Mouse (Mus musculus) embryonic facial prominence, embryonic 13.5 days (tissue): Measurements from ENCODE around the gene Synj2. TPM values are rescaled to one million over a fixed set of nuclear protein-coding genes. Genes with fewer than 3 reads are reported as not detected.
"Not testable (repeated sequence)": the region's sequence is repeated elsewhere in the genome, so short reads cannot be mapped to it uniquely, and the experiment has no call there.

Experiments
- ATAC-seq: fragments of 200-750 bp; cut with Nextera tagmentation; 2 replicates; pipeline ENCODE4 v1.8.0; 2017; ENCODE audit warnings: low read depth; ENCODE audit not compliant: insufficient number of reproducible peaks, insufficient read depth, low FRiP score, low TSS enrichment
- H3K27ac ChIP-seq: fragments of 300-500 bp; sonication (generic); 2 replicates; pipeline ENCODE4 v1.5.1; 2015; ENCODE audit warnings: moderate library complexity, mild to moderate bottlenecking, inconsistent platforms
- H3K27me3 ChIP-seq: fragments of 300-500 bp; sonication (generic); 2 replicates; pipeline ENCODE4 v1.6.1; 2015; ENCODE audit warnings: mild to moderate bottlenecking, inconsistent platforms
- H3K36me3 ChIP-seq: fragments of 300-500 bp; sonication (generic); 2 replicates; pipeline ENCODE4 v1.6.1; 2015; ENCODE audit warnings: mild to moderate bottlenecking, inconsistent platforms
- H3K4me1 ChIP-seq: fragments of 300-500 bp; sonication (generic); 2 replicates; pipeline ENCODE4 v1.6.1; 2015; ENCODE audit warnings: inconsistent platforms
- H3K4me2 ChIP-seq: fragments of 300-500 bp; sonication (generic); 2 replicates; pipeline ENCODE4 v1.6.1; 2015; ENCODE audit warnings: moderate library complexity, mild to moderate bottlenecking, inconsistent platforms
- H3K4me3 ChIP-seq: fragments of 300-500 bp; sonication (generic); 2 replicates; pipeline ENCODE4 v1.5.1; 2015; ENCODE audit warnings: mild to moderate bottlenecking, inconsistent platforms
- H3K9ac ChIP-seq: fragments of 300-500 bp; sonication (generic); 2 replicates; pipeline ENCODE4 v1.6.1; 2015; ENCODE audit warnings: mild to moderate bottlenecking, inconsistent platforms
- H3K9me3 ChIP-seq: fragments of 300-500 bp; sonication (generic); 2 replicates; pipeline ENCODE4 v1.6.1; 2016; ENCODE audit warnings: inconsistent platforms
- WGBS: fragments of 180-500 bp; shearing (Covaris S2); methylation state at CpG from one replicate; pipeline ENCODE4 v1.1.7; 2015; ENCODE audit warnings: mixed read lengths; 5-methylcytosine and 5-hydroxymethylcytosine counted together
- polyA plus RNA-seq: library from polyadenylated mRNA; unstranded; fragments of >200 nt; fragmentation: Nextera tagmentation; extraction: Ambion mirVana; gene quantifications from 2 replicates; pipeline ENCODE4 v1.2.1, GENCODE M21; 2015

Gene Synj2
- polyA plus RNA-seq, 1 experiment from 2014 or later = 2.9 TPM

DNA sequence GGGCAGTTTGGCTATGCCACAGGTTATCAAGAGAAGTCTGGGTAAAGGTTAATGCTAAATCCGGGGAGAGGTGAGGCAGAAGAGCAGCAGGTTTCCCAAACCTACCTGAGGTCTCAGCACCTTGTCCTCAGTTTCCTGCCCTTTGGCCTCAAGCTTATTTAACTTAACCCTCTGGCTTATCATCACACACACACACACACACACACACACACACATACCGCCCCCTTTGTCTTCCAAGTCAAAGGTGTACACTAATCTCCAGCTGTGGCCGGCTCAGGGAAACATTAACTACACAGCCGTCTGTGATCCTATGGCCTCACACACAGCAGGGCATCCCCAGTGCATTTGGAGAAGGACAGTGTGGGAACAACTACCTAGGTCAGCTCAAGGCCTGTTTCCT, 77.3 kb downstream of the Synj2 start:
- H3K4me2 ChIP-seq = no peak overlapping the region
- H3K4me3 ChIP-seq = no peak overlapping the region
- no peaks in the 10 kb centered on the region for H3K9me3 ChIP-seq
- ATAC-seq = no peak
- H3K9ac ChIP-seq = no peak overlapping the region
- no peak overlapping the region for H3K27ac ChIP-seq
- no peaks in the 10 kb centered on the region for H3K36me3 ChIP-seq
- WGBS = 85% methylated on average over 4 of the region's 4 CpGs
- no peaks in the 10 kb centered on the region for H3K27me3 ChIP-seq
- H3K4me1 ChIP-seq = peaks cover 9% of the 10 kb centered on the region; the same call in 1 of the 2 replicates

DNA sequence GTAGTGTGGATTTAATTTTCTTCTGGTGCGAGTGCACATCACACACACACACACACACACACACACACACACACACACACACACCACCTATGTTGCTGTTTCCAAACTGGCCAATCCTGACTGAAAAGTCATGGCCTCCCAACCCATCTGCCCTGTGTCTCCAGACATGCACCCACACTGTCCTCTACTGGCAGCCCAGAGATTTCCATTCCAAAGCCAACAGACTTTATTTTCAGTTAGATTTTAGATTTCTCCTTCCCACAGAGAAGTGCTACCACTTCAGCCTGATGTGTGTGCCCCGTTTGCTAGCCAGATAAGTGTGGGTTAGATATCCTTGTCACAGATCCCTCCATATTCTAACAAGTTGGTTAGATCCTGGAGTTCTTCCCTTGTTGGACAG, 78.7 kb downstream of the Synj2 start:
- WGBS = 46% methylated on average over 2 of the region's 2 CpGs

DNA sequence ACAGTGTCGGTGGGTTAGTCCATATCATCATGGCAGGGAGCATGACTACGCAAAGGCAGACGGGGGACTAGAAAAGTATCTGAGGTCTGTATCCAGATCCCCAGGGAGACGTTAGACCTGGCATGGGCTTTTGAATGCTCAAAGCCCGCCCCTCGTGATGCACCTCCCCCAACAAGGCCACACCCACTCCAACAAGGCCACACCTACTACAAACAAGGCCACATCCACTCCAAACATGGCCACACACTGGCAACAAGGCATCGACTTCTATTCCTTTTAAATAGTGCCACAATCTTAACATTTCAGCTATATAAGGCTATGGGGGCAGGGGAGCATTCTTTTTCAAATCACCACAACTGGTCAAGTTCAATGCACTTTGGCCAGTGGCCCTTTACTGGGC, 79.6 kb downstream of the Synj2 start:
- Histone ChIP-seq H3K4me1 (peaks cover 9% of the 10 kb centered on the region; the same call in 1 of the 2 replicates), H3K27ac (peak overlapping the region; percentile 83), H3K36me3 (no peaks in the 10 kb centered on the region), H3K9ac (no peak overlapping the region), H3K4me2 (peak overlapping the region; percentile 47), H3K4me3 (no peak overlapping the region), H3K9me3 (no peaks in the 10 kb centered on the region), H3K27me3 (no peaks in the 10 kb centered on the region)
- ATAC-seq = no peak
- WGBS = 51% methylated on average over 7 of the region's 7 CpGs

More for the DNA sequence above, 78.7 kb downstream of the Synj2 start:
- H3K27me3 ChIP-seq = no peaks in the 10 kb centered on the region
- no peaks in the 10 kb centered on the region for H3K36me3 ChIP-seq
- peaks cover 9% of the 10 kb centered on the region; the same call in 1 of the 2 replicates for H3K4me1 ChIP-seq
- H3K4me3 ChIP-seq = no peak overlapping the region
- no peak overlapping the region for H3K4me2 ChIP-seq
- no peak overlapping the region for H3K27ac ChIP-seq
- no peak for ATAC-seq
- no peak overlapping the region for H3K9ac ChIP-seq
- no peaks in the 10 kb centered on the region for H3K9me3 ChIP-seq

DNA sequence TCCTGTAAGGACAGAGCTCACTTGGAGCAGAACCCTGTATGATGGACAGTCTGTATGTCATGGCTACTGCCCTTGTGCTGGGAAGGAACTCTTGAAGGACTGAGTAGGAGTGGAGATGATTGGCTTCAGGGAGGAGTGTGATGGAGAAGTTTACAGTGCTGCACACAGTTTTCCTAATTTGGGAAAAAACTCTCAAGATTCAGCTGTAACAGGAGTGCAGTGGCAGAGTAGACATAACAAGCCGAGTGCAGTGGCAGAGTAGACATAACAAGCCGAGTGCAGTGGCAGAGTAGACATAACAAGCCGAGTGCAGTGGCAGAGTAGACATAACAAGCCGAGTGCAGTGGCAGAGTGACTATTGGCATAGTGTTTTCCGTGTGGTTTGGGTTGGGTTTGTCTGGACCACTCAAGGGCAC, 80.3 kb downstream of the Synj2 start:
- H3K27me3 ChIP-seq, H3K36me3 ChIP-seq, H3K9me3 ChIP-seq, ATAC-seq, H3K9ac ChIP-seq, H3K4me1 ChIP-seq: not testable (repeated sequence)
- WGBS = 41% methylated on average over 5 of the region's 5 CpGs
- peak overlapping the region; percentile 83 for H3K27ac ChIP-seq
- H3K4me2 ChIP-seq = peak overlapping the region; percentile 47
- H3K4me3 ChIP-seq = peak overlapping the region; percentile 22; the same call in 1 of the 2 replicates

DNA sequence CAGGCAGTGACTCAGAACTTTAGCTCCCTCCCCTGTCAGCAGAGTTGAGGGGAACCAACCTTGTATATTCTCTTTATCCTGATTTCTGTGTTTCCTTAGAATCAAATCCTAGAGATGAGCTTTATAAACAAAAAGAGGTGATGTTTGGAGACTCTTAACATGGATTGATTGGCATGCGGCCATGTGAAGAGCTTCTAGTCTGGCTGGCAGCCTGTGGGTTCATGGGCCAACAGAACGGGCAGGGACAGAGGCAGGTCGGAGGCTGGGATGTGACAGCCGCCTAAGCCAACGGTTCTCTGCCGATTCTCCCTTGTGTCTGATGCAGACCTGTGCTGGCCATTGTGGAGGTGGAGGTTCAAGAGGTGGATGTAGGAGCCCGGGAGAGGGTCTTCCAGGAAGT, 84.8 kb downstream of the Synj2 start:
- 0 out of 2 replicates have a peak, but pooled peaks cover 2% of the 10 kb centered on the region for H3K4me1 ChIP-seq
- no peak overlapping the region for H3K9ac ChIP-seq
- H3K27ac ChIP-seq = no peak overlapping the region
- H3K4me2 ChIP-seq = no peak overlapping the region
- ATAC-seq = no peak
- H3K36me3 ChIP-seq = peaks cover 17% of the 10 kb centered on the region; the same call in 1 of the 2 replicates
- no peak overlapping the region for H3K4me3 ChIP-seq
- no peaks in the 10 kb centered on the region for H3K27me3 ChIP-seq
- H3K9me3 ChIP-seq = no peaks in the 10 kb centered on the region
- WGBS = 86% methylated on average over 7 of the region's 7 CpGs

DNA sequence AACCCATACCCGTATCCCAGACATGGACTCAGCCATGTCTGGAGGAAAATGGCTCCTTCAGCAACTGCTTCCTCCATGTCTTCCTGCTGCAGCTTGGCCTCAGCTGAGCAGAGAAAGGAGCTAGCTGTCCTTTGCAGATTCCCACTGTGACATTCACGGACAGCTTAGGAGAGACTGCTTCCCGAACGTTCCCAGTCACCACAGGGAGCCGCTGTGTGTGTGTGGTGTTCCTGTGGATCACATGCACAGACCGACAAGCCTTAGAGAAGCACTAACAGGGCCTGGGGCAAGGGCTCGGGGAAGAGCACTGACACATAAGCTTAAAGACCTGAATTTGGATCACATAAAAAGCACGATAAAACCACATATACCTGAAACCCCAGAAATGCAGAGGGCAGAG, 94.6 kb downstream of the Synj2 start:
- H3K9me3 ChIP-seq = no peaks in the 10 kb centered on the region
- H3K27ac ChIP-seq = no peak overlapping the region
- no peak for ATAC-seq
- 48% methylated on average over 8 of the region's 8 CpGs for WGBS
- no peak overlapping the region for H3K4me2 ChIP-seq
- H3K9ac ChIP-seq = no peak overlapping the region
- H3K36me3 ChIP-seq = no peaks in the 10 kb centered on the region
- no peaks in the 10 kb centered on the region for H3K27me3 ChIP-seq
- no peak overlapping the region for H3K4me3 ChIP-seq
- H3K4me1 ChIP-seq = no peaks in the 10 kb centered on the region

DNA sequence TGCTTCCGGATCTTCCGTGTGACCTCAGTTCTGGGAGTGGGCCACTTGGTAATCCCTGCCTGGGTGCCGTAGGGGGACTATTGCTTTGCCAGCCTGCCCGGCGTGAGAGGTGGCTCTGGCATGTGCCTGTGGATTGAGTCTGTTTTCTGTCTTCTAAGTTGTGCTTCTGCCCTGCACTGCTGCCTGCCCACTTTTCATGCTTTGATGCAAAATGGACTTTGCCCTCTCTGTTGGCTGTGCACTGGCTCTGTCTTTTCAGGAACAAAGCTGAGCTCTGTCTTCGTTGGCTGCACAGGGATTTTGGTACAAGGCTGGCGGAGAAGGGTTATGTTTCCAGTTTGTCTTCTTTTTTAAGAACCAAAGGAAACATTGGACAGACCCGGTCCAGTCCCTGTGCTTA, 95.4 kb downstream of the Synj2 start:
- no peaks in the 10 kb centered on the region for H3K27me3 ChIP-seq
- no peak overlapping the region for H3K4me3 ChIP-seq
- H3K4me2 ChIP-seq = no peak overlapping the region
- no peaks in the 10 kb centered on the region for H3K9me3 ChIP-seq
- H3K4me1 ChIP-seq = no peaks in the 10 kb centered on the region
- ATAC-seq = no peak
- WGBS = 78% methylated on average over 8 of the region's 8 CpGs
- no peak overlapping the region for H3K27ac ChIP-seq
- H3K9ac ChIP-seq = no peak overlapping the region
- no peaks in the 10 kb centered on the region for H3K36me3 ChIP-seq

DNA sequence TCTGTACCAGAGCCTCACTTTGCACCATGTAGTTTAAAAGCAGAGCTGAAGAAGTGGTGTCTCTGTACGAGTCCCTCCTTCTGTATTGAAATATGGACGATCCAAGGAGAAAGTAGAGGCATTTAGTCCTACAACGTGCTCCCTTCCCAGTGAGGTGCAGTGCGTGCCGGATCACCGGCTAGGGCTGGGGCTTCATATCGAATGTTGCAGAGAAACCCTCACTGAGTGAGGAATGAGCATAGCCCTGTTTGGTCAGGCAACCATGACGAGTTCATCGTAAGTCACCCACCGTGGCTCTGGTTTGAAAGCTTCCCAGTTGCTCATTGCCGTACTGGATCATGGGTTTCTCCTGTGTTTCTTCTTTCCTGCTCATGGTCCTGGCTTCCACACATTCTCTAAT, 95.8 kb downstream of the Synj2 start:
- 92% methylated on average over 11 of the region's 11 CpGs for WGBS
- H3K9me3 ChIP-seq = no peaks in the 10 kb centered on the region
- H3K36me3 ChIP-seq = peaks cover 2% of the 10 kb centered on the region
- no peak overlapping the region for H3K4me2 ChIP-seq
- H3K4me1 ChIP-seq = no peaks in the 10 kb centered on the region
- H3K27ac ChIP-seq = no peak overlapping the region
- H3K9ac ChIP-seq = no peak overlapping the region
- H3K27me3 ChIP-seq = no peaks in the 10 kb centered on the region
- no peak overlapping the region for H3K4me3 ChIP-seq
- no peak for ATAC-seq

DNA sequence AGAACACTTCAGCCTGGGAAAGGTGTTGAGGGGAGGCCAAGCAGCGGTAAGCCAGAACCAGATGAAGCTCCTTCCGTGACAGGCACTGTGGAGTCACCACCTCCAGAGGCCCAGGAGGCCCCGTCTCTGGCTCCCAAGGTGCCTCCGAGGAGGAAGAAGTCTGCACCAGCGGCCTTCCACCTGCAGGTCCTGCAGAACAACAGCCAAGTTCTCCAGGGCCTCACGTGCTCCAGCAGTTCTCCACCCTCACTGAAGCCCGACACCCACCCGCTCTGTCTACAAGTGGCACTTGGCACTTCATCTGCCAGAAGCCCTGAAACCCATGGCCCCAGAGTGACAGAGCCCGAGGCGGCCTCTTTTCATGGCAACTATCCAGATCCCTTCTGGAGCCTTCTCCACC, 96.4 kb downstream of the Synj2 start:
- Histone ChIP-seq H3K36me3 (peaks cover 9% of the 10 kb centered on the region), H3K4me2 (no peak overlapping the region), H3K4me1 (no peaks in the 10 kb centered on the region), H3K9ac (no peak overlapping the region), H3K9me3 (no peaks in the 10 kb centered on the region), H3K27ac (no peak overlapping the region), H3K4me3 (no peak overlapping the region), H3K27me3 (no peaks in the 10 kb centered on the region)
- 89% methylated on average over 10 of the region's 10 CpGs for WGBS
- ATAC-seq = no peak

DNA sequence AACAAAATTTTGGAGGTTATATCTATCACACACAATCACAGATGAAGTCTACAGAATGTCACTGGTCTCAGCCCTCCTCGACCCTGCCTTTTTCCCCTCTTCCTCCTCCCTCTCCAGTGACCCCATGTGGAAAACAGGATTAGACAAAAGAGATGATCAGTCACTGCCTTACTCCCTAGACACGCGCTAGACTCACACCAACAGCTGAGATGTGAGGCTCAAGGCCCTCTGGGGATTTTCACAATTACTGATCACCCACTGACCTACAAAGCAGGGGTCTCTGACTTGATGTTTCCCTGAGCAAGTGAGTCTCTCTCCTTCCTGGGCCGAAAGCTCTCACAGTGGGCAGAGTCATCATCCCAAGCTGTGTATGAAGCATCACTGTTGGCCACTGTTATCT, 111.7 kb downstream of the Synj2 start:
- Histone ChIP-seq H3K9ac (no peak overlapping the region), H3K36me3 (peaks cover 18% of the 10 kb centered on the region), H3K27ac (no peak overlapping the region), H3K27me3 (no peaks in the 10 kb centered on the region), H3K4me3 (no peak overlapping the region), H3K4me2 (no peak overlapping the region), H3K9me3 (no peaks in the 10 kb centered on the region), H3K4me1 (no peaks in the 10 kb centered on the region)
- 62% methylated on average over 4 of the region's 4 CpGs for WGBS
- ATAC-seq = no peak

DNA sequence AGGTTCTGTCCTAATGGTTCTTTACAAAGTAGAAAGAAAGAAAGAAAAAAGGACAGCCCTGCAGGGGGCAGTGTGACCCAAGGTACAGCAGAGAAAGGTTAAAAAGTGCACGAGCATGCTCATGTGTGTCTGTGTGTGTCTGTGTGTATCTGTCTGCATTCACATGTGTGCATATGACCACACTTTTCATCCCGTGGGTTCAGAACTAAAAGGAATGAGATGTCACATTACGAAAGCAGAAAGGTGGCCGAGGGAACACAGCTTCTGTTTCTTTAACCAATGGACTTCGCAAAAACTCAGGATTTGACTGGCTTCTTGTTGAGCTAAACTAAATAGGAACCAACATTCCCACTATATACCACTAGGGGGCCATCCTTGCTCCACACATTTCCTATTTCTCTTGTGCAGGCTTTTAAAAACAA, 113.9 kb downstream of the Synj2 start:
- Histone ChIP-seq H3K27me3 (no peaks in the 10 kb centered on the region), H3K9me3 (no peaks in the 10 kb centered on the region), H3K9ac (no peak overlapping the region), H3K27ac (no peak overlapping the region), H3K36me3 (peaks cover 16% of the 10 kb centered on the region), H3K4me3 (no peak overlapping the region), H3K4me2 (no peak overlapping the region), H3K4me1 (no peaks in the 10 kb centered on the region)
- ATAC-seq = no peak
- 26% methylated on average over 5 of the region's 5 CpGs for WGBS

DNA sequence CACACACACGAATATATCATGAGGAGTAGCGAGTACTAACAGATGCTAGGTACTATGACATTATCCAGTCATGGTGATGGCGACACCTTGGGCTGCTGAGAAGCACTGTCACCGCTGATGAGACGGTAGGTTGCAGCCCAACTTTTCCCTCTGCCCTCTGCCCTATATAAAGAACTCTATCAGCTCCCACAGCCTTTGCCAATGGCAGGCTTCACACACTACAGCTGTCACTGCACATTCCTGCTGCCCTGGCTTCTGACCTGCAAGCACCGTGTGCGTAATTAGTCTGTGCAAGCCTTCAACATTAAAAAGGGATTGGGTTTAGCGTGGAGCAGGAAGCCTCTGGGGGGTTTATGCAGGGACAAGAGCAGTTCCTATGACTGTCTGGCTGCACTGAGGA, 121.7 kb downstream of the Synj2 start:
- peaks cover 50% of the 10 kb centered on the region for H3K36me3 ChIP-seq
- 75% methylated on average over 8 of the region's 8 CpGs for WGBS

DNA sequence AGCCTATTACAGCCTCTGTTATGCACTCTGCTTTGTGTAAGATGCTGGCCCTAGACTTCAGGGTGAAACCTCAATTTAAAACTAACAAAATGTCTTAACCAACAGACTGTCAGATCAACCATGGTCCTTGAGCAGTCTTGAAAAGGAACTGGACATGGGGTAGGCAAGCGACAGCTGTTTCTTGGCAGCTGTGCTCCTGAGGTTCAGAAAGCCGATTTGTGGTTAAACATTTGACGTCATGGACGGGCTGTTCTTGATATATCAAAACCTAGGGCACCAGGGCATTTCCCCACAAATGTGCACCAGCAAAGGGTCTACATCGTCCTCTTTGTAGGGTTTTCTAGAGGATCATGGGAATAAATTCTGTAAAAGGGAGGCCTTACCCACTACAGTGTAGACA, 122.5 kb downstream of the Synj2 start:
- Histone ChIP-seq H3K4me2 (no peak overlapping the region), H3K27me3 (no peaks in the 10 kb centered on the region), H3K36me3 (peaks cover 50% of the 10 kb centered on the region), H3K27ac (no peak overlapping the region), H3K9me3 (no peaks in the 10 kb centered on the region), H3K4me1 (no peaks in the 10 kb centered on the region), H3K4me3 (no peak overlapping the region), H3K9ac (no peak overlapping the region)
- ATAC-seq = no peak
- WGBS = 84% methylated on average over 5 of the region's 5 CpGs

More for the DNA sequence above, 121.7 kb downstream of the Synj2 start:
- Histone ChIP-seq H3K9ac (no peak overlapping the region), H3K27me3 (no peaks in the 10 kb centered on the region), H3K4me2 (no peak overlapping the region), H3K27ac (no peak overlapping the region), H3K4me1 (no peaks in the 10 kb centered on the region), H3K4me3 (no peak overlapping the region), H3K9me3 (no peaks in the 10 kb centered on the region)
- ATAC-seq = no peak
